Mouse (Mus musculus) left cerebral cortex, postnatal 4 days (tissue): ENCODE measurements around the gene Hist1h4h. TPM values are rescaled to one million over a fixed set of nuclear protein-coding genes. Genes with fewer than 3 reads are reported as not detected.
A peak's percentile ranks its signal among the peaks of the same experiment; 100 is the strongest.

ENCODE experiments used
- DNase-seq: peaks from one replicate; pipeline ENCODE4 v3.0.0-alpha.2; 2022
- intact Hi-C: fragments of 180-260 bp; cut with DNase I; formaldehyde crosslinking; loops from one replicate; pipeline ENCODE4 v1.15.1; 2025
- total RNA-seq, 2 experiments: library from RNA; stranded (reverse); gene quantifications; 2 replicates each; pipeline ENCODE4 v1.2.3; 2021

The Hist1h4h gene
- total RNA-seq, 2 experiments from 2014 or later = 441 to 470 TPM

DNA sequence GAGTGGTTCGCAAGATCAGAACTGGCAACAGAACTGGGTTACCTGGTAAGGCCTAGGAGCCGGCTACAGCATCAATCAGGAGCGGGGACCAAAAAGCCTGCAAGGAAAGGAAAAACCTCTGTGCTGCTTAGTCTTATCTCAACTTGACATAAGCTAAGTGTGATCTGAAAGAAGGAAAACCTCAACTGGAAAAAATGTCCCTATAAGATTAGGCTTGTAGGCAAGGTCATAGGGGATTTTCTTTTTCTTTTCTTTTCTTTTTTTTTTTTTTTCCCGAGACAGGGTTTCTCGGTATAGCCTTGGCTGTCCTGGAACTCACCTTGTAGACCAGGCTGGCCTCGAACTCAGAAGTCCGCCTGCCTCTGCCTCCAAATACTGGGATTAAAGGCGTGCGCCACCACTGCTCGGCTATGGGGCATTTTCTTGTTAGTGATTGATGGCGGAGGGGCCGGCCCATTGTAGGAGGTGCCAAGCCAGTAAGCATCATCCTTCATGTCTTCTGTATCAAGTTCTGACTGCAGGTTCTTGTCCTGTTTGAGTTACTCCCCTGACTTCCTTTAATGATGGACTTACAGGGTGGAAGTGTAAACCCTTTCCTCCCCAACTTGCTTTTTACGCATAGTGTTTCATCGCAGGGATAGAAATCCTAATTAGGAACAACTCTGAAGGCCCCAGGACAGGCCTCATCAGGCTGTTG is 23.9 kb upstream of the Hist1h4h start:
- intact Hi-C loops = loop anchor here (10.0 kb wide), 1 partner anchor 202 kb away; no protein-coding TSS in a partner anchor
- DNase-seq = no peak

DNA sequence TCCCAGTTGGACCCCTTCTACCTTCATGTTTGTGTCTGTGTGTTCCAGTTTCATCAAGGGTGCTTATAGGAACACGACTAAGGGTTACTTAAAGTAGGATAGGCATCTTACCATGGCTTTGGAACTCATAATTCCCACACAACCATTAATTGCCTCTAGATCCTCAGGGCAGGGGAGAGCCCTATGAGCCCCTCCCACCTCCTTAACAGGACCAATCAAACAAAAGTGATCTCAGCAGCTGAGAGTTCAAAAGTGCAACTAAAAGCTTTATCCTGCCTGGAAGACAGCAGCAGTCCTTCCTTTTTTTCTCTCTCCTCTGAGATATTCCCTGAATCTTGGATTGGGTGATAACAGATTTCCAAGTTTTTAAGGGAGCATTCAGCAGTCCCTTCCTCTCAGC is 20.7 kb upstream of the Hist1h4h start:
- intact Hi-C loops = loop anchor here (10.0 kb wide), 1 partner anchor 1565 kb away; the partner anchor contains the start of gene Zfp184
- DNase-seq = no peak

DNA sequence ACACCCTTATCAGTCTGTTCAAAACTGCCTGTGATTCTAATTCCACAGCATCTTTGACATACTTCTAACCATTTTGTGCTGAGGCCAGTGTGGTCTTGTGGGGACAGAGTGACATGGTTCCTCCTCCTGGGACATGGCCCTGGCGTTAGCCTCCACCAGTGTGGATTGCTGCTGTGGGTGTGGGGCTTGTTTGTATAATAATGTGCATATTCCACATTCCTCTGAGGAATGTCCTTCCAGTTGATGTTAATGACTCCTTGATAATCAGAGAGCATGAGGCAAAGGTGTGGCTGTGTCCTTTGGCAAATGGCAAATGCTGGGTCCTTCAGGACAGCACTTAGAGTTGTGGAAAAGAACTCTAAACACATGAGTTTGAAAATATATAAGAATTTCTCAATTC is 17.3 kb upstream of the Hist1h4h start:
- DNase-seq = no peak
- intact Hi-C loops = loop anchor here (10.0 kb wide), 1 partner anchor 1569 kb away; the partner anchor contains the start of gene Zfp184

DNA sequence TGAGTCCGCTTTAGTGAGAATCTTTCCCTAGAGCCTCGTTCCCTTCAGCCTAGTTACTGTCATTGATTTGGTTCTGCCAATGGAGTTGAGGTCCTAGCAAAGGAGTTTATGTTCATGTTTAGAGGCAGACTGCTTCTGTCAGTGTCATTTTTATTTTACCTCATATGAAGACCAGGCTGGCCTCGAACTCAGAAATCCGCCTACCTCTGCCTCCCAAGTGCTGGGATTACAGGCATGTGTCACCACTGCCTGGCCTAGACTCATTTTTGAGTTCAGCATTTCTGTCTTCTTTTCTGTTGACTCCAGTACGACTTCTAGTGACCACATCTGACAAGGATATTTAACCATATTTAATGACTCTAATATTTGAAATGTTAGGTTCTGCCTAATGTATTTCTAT is 15.6 kb upstream of the Hist1h4h start:
- DNase-seq = no peak
- intact Hi-C loops = loop anchor here (5.0 to 10.0 kb wide), 2 partner anchors 78 to 1570 kb away; partner anchors contain the start of gene Zfp184

DNA sequence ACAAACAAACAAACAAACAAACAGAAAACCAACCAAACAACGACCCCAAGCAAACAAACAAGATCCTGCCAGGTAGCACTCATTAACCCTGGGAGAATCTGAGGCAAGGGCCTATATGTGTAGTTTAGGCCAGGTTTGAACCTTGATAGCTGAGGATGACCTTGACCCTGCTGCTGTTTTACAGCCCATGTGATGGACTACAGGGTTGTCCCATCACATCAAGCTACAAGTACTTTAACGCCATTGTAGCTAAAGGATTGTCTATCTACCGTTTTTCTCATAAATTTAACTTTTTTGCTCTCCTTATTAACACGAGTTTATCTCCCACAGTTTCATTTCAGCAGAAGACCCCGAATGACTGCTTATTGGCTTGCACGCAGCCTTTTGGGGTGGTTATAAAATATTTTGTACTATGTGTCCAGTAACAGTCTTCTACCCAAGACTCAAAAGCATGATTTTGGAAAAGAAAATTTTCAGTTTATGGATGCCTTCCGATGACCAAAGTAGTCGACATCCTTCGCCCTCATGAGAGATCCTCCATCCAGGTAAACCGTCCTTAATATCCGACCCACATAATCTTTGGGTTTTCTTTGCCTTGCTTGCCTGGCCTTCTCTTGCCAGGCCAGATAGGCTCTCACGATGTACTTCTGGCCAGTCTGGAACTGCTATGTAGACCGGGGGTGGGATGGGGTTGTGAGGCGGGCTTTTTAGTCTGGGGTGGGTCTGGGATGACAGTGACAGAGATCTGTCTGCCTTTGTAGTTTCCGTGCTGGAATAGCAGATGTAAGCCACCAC is 14.8 kb upstream of the Hist1h4h start:
- no peak for DNase-seq
- intact Hi-C loops = loop anchor here (5.0 to 10.0 kb wide), 2 partner anchors 79 to 1571 kb away; partner anchors contain the start of gene Zfp184

DNA sequence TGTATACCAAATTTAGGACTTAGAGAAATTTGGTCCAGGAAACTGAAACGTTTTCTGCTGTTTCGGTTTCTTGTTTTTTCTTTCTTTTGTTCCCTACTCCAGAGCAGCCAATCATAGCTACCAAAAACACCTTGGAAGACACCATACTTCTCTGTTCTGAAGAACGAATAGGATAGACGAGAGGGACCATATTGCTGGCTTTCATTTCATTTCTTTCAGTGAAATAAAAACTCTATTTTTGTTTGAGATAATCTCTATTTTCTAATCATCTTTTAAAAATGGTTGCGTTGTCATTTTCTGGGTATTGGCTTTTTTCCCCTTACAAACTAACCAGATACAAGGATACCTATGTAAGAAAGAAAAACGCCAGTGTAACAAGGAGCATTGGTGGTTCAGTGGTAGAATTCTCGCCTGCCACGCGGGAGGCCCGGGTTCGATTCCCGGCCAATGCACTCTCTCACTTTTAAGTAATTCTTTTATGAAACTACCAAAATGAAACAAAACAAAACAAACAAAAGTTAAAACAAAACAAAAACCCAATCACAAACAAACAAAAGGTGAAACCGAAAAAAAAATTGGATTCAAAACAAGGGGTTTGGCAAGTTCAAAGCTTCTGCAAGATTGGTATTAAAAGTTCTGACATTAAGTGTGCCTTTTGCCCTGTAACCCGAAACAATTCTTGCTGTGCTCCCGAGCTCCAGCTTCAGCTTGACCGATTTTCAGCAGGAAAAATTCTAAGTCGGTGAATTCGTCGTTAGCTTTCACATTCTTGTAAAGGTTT is 13.8 kb upstream of the Hist1h4h start:
- intact Hi-C loops = loop anchor here (5.0 to 10.0 kb wide), 2 partner anchors 80 to 1572 kb away; partner anchors contain the start of gene Zfp184
- DNase-seq = peak; percentile 73

DNA sequence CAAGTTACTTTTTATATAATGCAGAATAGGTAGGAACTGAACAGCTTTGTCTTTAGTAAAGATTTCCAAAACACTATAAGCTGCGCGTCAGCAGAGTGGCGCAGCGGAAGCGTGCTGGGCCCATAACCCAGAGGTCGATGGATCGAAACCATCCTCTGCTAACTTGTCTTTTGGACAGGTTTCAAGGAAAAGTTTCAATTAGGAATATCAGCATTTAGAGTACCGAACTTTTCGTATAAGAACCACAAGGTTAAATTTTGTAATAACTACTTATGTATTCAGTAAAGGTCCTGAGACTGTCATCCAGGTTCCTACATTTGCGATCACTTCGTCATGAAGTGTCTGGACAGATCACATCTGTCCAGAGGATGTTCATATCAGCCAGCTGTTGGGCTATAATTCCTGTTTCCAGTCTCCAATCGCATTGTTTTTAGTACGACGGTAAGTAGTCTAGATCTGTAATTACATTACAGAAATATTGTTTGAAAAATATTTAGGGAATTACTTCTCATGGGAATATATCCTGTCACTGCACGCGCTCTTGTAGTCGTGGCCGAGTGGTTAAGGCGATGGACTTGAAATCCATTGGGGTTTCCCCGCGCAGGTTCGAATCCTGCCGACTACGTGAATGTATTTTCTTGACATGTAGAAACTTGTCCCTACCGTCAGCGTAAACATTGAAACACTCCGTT is 13.1 kb upstream of the Hist1h4h start:
- intact Hi-C loops = loop anchor here (5.0 to 10.0 kb wide), 2 partner anchors 80 to 1573 kb away; partner anchors contain the start of gene Zfp184
- peak; percentile 86 for DNase-seq

DNA sequence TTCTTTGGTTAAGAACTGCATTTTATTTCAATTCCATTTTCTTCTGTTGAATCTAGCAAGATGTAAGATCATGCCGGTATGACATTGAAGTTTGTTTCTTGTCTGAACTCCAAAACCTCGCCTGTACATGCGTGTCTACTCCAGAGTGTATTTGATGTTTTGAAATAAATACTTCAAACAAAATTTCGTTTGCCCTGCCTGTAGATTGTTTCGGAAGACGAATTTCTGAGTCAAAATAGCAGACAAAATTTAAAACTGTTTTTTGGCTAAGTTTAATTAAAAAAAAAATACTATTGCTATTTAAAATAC is 12.6 kb upstream of the Hist1h4h start:
- DNase-seq = no peak
- intact Hi-C loops = loop anchor here (5.0 to 10.0 kb wide), 2 partner anchors 81 to 1573 kb away; partner anchors contain the start of gene Zfp184

DNA sequence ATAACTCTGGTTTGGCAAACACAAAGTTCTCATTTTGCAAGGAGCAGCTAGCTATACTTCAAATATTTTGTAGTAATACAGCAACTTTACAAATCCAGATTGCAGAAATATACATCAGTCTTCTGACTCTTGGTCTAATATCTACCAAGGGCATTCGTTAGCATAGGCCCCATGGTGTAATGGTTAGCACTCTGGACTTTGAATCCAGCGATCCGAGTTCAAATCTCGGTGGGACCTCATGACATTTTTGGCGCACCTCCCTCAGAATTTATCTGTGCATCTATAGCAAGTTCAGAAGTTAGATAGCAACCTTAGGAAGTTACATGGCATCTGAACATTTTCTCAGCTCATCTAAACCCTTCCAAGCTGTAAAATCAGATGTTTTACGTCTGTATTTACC is 12.0 kb upstream of the Hist1h4h start:
- peak; percentile 59 for DNase-seq
- intact Hi-C loops = loop anchor here (5.0 to 10.0 kb wide), 2 partner anchors 82 to 1574 kb away; partner anchors contain the start of gene Zfp184

DNA sequence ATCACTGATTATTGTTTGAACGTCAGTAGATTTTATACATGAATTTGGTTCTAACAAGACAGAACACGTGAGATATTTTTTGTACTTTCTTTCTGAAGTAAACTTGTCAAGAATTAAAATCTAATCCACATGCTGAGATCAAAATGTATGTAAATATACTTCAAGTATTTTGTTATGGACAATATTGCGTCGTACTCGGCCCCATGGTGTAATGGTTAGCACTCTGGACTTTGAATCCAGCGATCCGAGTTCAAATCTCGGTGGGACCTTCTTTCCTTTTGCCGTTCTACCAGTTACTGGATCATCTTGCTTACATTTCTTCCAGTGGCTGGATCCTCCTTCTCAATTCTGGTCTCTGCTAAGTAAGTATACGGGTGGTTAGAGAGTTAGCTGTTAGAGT is 11.4 kb upstream of the Hist1h4h start:
- intact Hi-C loops = loop anchor here (5.0 to 10.0 kb wide), 2 partner anchors 82 to 1575 kb away; partner anchors contain the start of gene Zfp184
- peak; percentile 69 for DNase-seq

DNA sequence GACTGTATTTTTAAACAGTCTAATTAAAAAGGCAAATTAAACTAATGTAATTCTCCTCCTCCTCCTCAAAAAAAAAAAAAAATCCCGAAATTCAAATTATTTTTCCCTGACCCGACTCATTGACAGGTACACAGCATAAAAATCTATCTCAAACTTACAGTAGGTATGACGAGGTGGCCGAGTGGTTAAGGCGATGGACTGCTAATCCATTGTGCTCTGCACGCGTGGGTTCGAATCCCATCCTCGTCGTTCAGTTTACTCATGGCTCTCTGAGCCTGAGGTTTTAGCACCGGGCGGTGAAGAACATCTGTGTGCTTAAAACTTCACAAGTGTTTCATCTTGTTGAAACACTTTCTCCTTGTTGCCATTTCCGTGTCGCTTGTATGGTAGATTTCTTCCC is 9.1 kb upstream of the Hist1h4h start:
- DNase-seq = peak; percentile 63
- intact Hi-C loops = no loop called here

DNA sequence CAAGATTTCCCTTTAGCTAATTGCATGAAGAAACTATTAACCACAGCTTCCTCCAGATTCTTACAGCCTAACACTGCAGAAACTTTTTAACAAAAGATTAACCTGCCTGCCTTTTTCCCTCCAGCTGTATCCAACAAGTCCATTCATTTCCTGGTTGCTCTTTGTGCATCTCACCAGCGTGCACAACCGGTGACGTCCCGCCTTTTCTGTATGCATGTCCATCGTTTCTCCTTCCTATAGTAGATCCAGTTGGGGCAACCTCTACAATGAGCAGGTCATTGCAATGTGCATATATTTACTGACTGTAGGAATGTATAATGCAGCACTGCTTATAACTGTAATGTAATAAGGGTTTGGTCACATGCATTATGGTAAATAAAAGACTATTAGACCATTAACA is 6.9 kb upstream of the Hist1h4h start:
- intact Hi-C loops = no loop called here

DNA sequence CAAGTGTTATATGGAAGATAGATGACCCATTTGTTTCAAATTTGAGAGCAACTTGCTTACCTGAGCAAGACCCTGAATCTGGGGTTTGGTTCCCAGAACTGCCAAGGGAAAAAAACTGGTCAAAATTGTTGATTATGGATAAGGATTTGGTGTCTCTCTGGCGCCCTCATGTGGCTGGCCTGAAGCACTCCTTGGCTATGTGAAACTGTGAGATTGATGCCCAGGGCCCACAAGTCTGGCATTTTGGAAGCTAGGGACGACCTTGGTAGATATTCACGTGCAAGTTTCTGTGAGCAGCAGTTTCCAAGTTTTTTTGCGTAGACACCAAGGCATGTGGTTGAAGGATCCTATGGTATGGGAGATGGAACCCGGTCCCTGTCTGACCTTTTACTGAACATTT is 6.2 kb upstream of the Hist1h4h start:
- peak; percentile 84 for DNase-seq
- intact Hi-C loops = loop anchor here (5.0 kb wide), 1 partner anchor 1497 kb away; no protein-coding TSS in a partner anchor

More for the DNA sequence above, 6.9 kb upstream of the Hist1h4h start:
- DNase-seq = no peak

DNA sequence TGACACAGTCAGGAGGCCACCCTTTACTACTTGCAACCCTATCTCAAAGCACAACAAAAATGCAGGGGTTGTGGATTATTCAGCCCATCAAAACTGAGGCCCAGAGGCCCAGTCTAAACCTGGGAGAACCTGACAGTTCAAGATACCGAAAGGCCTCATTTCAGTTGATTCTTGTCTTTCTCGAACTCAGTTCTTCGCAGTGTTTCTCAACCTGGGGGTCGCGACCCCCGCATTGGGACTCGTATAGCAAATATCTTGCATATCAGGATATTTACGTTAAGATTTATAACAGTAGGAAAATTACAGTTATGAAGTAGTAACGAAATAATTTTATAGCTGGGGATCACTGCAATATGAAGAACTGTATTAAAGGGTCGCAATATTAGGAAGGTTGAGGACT is 4.9 kb upstream of the Hist1h4h start:
- intact Hi-C loops = loop anchor here (5.0 kb wide), 1 partner anchor 1499 kb away; no protein-coding TSS in a partner anchor
- DNase-seq = no peak

DNA sequence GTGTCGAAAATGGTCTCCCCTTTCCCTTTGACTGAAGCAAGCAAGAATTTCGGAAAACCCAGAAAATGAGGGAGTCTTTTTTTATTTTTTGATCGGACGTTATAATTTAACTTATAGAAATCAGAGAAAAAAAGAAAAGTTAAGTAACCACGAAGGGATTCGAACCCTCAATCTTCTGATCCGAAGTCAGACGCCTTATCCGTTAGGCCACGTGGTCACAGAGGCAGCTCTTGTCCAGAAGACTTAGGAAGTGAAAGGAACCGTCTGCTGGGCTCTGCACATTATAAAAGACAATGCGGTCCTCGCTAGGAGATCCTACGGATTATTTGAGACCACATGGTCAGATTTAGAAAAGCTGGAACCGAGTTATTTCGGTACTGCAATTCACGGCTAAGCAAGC is 4.5 kb upstream of the Hist1h4h start:
- intact Hi-C loops = loop anchor here (5.0 kb wide), 1 partner anchor 1499 kb away; no protein-coding TSS in a partner anchor

DNA sequence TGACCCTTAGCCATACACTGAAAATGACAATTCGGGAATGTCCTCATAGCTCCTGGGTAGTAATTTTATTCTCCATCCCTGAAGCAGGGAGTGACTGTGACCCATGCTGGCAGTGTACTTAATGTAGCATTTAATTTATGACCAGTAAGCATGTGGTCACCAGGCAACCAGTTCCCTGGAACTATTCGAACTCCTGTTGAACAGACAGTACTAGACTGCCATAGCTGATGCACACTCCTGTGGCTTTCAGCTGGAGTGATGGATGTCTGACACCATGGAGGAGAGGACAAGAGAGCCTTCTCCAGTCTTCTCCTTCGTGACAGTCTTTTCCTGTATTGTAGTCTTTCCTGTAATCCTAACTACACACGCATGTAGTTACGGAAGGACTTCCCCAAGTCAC is 1.8 kb upstream of the Hist1h4h start:
- no peak for DNase-seq
- intact Hi-C loops = loop anchor here (5.0 kb wide), 1 partner anchor 1502 kb away; no protein-coding TSS in a partner anchor

More for the DNA sequence above, 4.5 kb upstream of the Hist1h4h start:
- peak; percentile 88 for DNase-seq

DNA sequence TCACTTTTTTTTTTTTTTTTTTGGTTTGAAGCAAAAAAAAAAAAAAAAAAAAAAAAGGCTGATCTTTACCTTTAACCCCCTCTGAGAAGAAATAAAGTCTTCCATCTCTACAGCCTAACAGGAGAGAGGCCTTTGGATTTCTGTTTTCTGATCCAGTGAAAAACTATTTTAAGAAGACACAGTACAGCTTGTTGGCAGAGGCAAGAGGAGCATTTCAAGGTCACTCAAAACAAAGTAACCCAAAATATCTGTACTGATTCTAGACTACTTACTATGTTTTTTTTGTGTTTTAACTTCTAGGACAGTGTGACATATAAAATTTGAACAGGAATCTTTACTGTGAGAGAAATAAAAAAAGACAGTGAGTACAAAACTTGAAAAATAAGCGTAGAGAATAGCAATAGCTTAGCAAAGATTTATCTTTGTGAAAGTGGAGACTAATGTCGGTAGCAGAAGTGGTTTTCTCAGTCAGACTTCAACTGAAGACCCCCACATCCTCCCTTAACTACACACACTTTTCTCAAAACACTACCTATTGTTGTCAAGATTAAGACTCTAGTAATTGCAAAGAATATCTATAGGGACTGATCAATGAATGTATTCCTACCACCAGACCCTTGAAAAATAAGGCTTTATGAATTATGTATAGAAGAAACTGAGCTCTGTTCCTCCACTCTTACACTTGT is 1.2 kb upstream of the Hist1h4h start:
- no peak for DNase-seq
- intact Hi-C loops = loop anchor here (5.0 kb wide), 1 partner anchor 1502 kb away; no protein-coding TSS in a partner anchor

DNA sequence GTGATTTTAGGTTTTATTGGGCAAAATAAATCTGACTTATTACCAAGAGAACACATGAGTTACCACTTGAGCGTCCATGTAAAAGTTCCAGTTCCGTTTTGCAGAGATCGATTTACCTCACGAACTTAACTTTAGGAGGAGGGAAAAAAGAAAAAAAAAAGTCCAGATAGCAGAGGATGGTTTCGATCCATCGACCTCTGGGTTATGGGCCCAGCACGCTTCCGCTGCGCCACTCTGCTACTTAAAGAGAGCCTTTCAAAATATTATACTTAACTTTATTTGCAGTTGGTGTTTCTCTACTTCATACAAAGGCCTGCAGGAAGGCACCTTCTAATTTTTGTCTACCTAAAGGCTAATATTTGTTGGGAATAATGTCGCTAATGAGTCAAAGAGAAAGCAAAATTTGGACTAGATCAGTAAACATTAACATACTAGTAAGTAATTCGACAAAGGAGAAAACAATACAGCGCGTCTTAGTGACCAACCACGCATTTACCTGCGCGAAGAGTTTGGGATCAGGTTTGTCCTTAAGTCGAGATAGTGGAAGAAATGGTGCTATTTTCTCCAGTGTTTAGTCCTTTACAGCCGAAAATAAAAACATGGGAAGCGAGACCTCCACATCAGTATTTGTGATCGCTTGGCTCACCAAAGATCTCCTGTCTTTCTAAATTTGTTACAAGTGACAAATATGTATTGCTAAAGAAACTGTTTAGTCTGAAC is 509 bp upstream of the Hist1h4h start:
- intact Hi-C loops = no loop called here
- DNase-seq = peak; percentile 30
